Mouse (Mus musculus) forebrain, embryonic 12.5 days (tissue): ENCODE results near the gene 5330417H12Rik. TPM values are rescaled to one million over a fixed set of nuclear protein-coding genes. Genes with fewer than 3 reads are reported as not detected.
A peak's percentile ranks its signal among the peaks of the same experiment; 100 is the strongest.

Source experiments
- ATAC-seq: fragments of 200-750 bp; cut with Nextera tagmentation; 2 replicates; pipeline ENCODE4 v1.8.0; 2017; ENCODE audit warnings: moderate TSS enrichment; ENCODE audit not compliant: low FRiP score
- H3K27ac ChIP-seq: fragments of 300-500 bp; sonication (generic); 2 replicates; pipeline ENCODE4 v1.5.1; 2016; ENCODE audit warnings: mild to moderate bottlenecking
- H3K27me3 ChIP-seq: fragments of 300-500 bp; sonication (generic); 2 replicates; pipeline ENCODE4 v1.6.1; 2016; ENCODE audit warnings: mild to moderate bottlenecking
- H3K36me3 ChIP-seq: fragments of 300-500 bp; sonication (generic); replicated peaks from 2 replicates; pipeline ENCODE4 v1.6.1; 2016; ENCODE audit warnings: mild to moderate bottlenecking
- H3K4me1 ChIP-seq: fragments of 300-500 bp; sonication (generic); 2 replicates; pipeline ENCODE4 v1.6.1; 2016
- H3K4me2 ChIP-seq: fragments of 300-500 bp; sonication (generic); 2 replicates; pipeline ENCODE4 v1.6.1; 2016; ENCODE audit warnings: mild to moderate bottlenecking, moderate library complexity
- H3K4me3 ChIP-seq: fragments of 300-500 bp; sonication (generic); replicated peaks from 2 replicates; pipeline ENCODE4 v1.5.1; 2016; ENCODE audit warnings: mild to moderate bottlenecking
- H3K9ac ChIP-seq: fragments of 300-500 bp; sonication (generic); 2 replicates; pipeline ENCODE4 v1.6.1; 2016; ENCODE audit warnings: mild to moderate bottlenecking
- H3K9me3 ChIP-seq: fragments of 300-500 bp; sonication (generic); 2 replicates; pipeline ENCODE4 v1.6.1; 2016
- WGBS: fragments of 180-500 bp; shearing (Covaris S2); methylation state at CpG from one replicate; pipeline ENCODE4 v1.1.7; 2016; 5-methylcytosine and 5-hydroxymethylcytosine counted together
- polyA plus RNA-seq: library from polyadenylated mRNA; unstranded; fragments of >200 nt; fragmentation: Nextera tagmentation; extraction: Ambion mirVana; gene quantifications from 2 replicates; pipeline ENCODE4 v1.2.1, GENCODE M21; 2016

The 5330417H12Rik gene
- polyA plus RNA-seq, 1 experiment from 2014 or later = not detected

DNA sequence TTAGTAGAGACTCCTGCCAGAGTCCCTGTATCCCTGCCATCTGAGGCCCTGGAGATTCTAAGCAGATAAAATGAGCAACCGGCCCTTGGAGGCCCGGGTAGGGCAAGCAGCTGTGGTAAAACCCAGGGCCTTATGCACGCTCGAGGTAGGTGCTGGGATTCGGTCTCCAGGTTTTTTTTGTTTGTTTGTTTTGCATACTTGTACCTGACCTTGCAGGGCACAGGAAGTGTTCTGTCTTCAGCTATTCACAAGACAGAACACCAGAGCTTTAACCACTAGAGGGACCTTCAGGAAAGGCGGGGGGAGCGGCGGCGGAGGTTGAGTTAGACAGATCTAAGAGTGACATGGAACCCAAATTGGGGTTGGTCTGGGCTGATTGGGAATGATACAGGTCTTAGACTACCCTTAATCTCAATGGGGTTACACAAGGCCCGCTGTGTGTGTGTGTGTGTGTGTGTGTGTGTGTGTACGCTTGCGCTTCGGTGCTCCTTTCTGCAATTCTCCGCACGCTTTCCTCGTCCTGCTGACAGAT lies 30.6 kb downstream of the 5330417H12Rik start:
- Histone ChIP-seq H3K36me3 (no peaks in the 10 kb centered on the region), H3K4me2 (peak overlapping the region; percentile 90), H3K9me3 (no peaks in the 10 kb centered on the region), H3K4me1 (peaks cover 11% of the 10 kb centered on the region; the same call in 1 of the 2 replicates), H3K4me3 (peak overlapping the region; percentile 54), H3K9ac (peak overlapping the region; percentile 50), H3K27ac (no peak overlapping the region), H3K27me3 (peaks cover 11% of the 10 kb centered on the region; the same call in 1 of the 2 replicates)
- WGBS = 3% methylated on average over 16 of the region's 16 CpGs
- ATAC-seq = peak; percentile 73

DNA sequence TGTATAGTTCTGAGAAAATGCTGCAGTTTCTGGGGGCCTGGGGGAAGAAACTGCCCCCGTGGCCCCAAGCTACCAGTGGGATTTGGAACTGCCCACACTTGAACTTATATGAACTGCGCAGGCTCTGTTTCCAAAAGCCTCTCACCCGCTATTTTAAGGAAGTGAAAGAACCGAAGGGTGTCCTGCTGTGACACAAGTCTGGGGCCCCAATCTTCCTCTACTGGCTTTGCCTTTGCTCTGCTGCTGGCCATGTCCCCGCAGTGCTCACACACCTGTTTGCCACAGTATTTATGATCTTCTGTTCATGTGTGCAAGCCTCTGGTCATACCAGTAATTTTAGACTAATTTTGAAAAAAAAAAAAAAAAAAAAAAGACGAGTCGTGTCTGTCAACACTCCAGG lies 31.1 kb downstream of the 5330417H12Rik start:
- 27% methylated on average over 7 of the region's 7 CpGs for WGBS
- H3K9me3 ChIP-seq = no peaks in the 10 kb centered on the region
- no peak for ATAC-seq
- no peak overlapping the region for H3K9ac ChIP-seq
- H3K27ac ChIP-seq = no peak overlapping the region
- no peaks in the 10 kb centered on the region for H3K36me3 ChIP-seq
- H3K4me3 ChIP-seq = no peak overlapping the region
- H3K27me3 ChIP-seq = peaks cover 10% of the 10 kb centered on the region; the same call in 1 of the 2 replicates
- peaks cover 11% of the 10 kb centered on the region; the same call in 1 of the 2 replicates for H3K4me1 ChIP-seq
- peak overlapping the region; percentile 90; the same call in 1 of the 2 replicates for H3K4me2 ChIP-seq

DNA sequence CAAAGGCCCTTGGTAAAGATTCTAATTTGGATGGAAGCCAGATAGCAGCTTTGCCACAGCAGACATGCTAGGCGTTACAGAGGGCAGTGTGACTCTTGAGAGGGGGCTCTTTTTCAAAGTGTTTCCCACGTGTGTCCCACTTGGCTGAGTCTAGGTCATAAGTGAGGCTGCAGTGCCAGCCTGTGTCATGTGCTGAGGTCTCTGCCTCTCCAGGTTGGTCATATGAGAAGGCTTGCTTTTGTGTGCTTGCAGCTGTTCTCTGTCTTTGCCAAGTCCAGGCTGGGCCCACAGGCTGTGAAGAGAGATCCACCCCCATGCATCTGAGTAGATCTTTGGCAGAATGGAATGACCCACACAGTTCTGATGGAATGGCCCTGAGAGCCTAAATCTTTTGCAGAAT lies 32.3 kb downstream of the 5330417H12Rik start:
- Histone ChIP-seq H3K9ac (no peak overlapping the region), H3K9me3 (no peaks in the 10 kb centered on the region), H3K36me3 (no peaks in the 10 kb centered on the region), H3K4me2 (no peak overlapping the region), H3K4me3 (no peak overlapping the region), H3K4me1 (peaks cover 11% of the 10 kb centered on the region; the same call in 1 of the 2 replicates), H3K27ac (no peak overlapping the region), H3K27me3 (peaks cover 7% of the 10 kb centered on the region; the same call in 1 of the 2 replicates)
- no peak for ATAC-seq
- 32% methylated on average over 2 of the region's 2 CpGs for WGBS

DNA sequence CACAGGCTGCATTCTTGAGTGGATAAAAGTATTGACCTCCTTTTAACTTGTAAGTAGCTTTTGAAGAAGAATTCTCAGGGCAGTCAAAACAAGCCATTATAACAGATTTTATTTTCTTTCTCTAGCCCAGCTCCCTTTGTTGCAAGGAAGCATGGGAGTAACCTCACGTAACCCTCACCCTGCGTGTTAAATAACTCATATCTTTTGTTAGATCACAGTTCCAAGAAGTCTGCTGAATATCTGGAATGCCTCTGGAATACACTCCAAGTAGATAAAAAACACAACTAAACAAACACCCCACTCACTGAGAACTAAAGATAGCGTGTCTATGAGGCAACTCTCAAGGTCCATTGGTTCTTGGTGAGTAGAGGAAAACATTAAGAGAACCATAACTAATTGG lies 50.7 kb downstream of the 5330417H12Rik start:
- H3K4me2 ChIP-seq = no peak overlapping the region
- H3K4me3 ChIP-seq = no peak overlapping the region
- H3K9me3 ChIP-seq = no peaks in the 10 kb centered on the region
- no peaks in the 10 kb centered on the region for H3K27me3 ChIP-seq
- ATAC-seq = no peak
- H3K36me3 ChIP-seq = no peaks in the 10 kb centered on the region
- no peaks in the 10 kb centered on the region for H3K4me1 ChIP-seq
- H3K9ac ChIP-seq = no peak overlapping the region
- H3K27ac ChIP-seq = no peak overlapping the region
- 64% methylated on average over 3 of the region's 3 CpGs for WGBS

Other genes with a start within 250 kb of the 5330417H12Rik start
- gene Olfml1, start 57.7 kb downstream of the 5330417H12Rik start, polyA plus RNA-seq = 4.1 and 5.7 TPM in 2 replicates
- 2.0 and 2.7 TPM in 2 replicates for gene Ppfibp2, start 30.0 kb downstream of the 5330417H12Rik start, polyA plus RNA-seq
- gene Cyb5r2, start 132.9 kb upstream of the 5330417H12Rik start, polyA plus RNA-seq = 0.17 TPM in 1 of 2 replicates, not detected in the other
- not detected in 2 replicates for gene Ovch2, start 176.0 kb upstream of the 5330417H12Rik start, polyA plus RNA-seq
- not detected in 2 replicates for gene Olfr467, start 187.1 kb upstream of the 5330417H12Rik start, polyA plus RNA-seq
- gene Olfr469, start 200.4 kb upstream of the 5330417H12Rik start, polyA plus RNA-seq = not detected in 2 replicates
- gene Olfr470, start 222.3 kb upstream of the 5330417H12Rik start, polyA plus RNA-seq = not detected in 2 replicates